Comparison of ENCODE assay signal across 7 mouse cellular contexts in genomic region chr16:91406585-91407220, GRCm38 (mm10). TPM values are rescaled to one million over a fixed set of nuclear protein-coding genes. Genes with fewer than 3 reads are reported as not detected.
A peak's percentile ranks its signal among the peaks of the same experiment; 100 is the strongest.
DNase-seq lines count a peak whose midpoint lies in the region; ATAC-seq and TF ChIP-seq lines count a peak whose summit lies in the region.

No protein-coding gene starts in this region.

- H3K79me2 ChIP-seq in C2C12 (ENCODE audit: control insufficient read depth, insufficient read depth), result no peaks in the 10 kb centered on the region

- H3K9ac ChIP-seq in embryonic facial prominence, embryonic 13.5 days, result peak overlapping the region; percentile 86
- H3K9ac ChIP-seq in heart, embryonic 15.5 days, result peak overlapping the region; percentile 96
- H3K9ac ChIP-seq in kidney, postnatal 0 days (ENCODE audit: low read depth, low read length), result peak overlapping the region; percentile 91

- TF ChIP-seq CTCF in C2C12 (IDR thresholded peaks at IDR 0.05; ENCODE audit: control insufficient read depth, insufficient read depth, insufficient read length), result no peak
- TF ChIP-seq CTCF in kidney, postnatal 0 days (IDR thresholded peaks at IDR 0.05; ENCODE audit: low read depth), result 0 out of 2 replicates have a peak, but pooled peaks have one; percentile 7

- no peaks in the 10 kb centered on the region for H3K27me3 ChIP-seq in C2C12 (ENCODE audit: control insufficient read depth, insufficient read depth, insufficient read length)
- no peaks in the 10 kb centered on the region for H3K27me3 ChIP-seq in embryonic facial prominence, embryonic 13.5 days
- no peaks in the 10 kb centered on the region for H3K27me3 ChIP-seq in heart, embryonic 15.5 days
- no peaks in the 10 kb centered on the region for H3K27me3 ChIP-seq in kidney, postnatal 0 days (ENCODE audit: insufficient read depth, low read length)

- 0 out of 2 replicates have a peak, but pooled peaks have one; percentile 12 for ATAC-seq in embryonic facial prominence, embryonic 13.5 days (ENCODE audit: insufficient number of reproducible peaks, insufficient read depth, low FRiP score, low TSS enrichment, low read depth)
- ATAC-seq in heart, embryonic 15.5 days (replicated peaks; ENCODE audit: insufficient number of reproducible peaks, insufficient read depth, low FRiP score, low read depth), result peak; percentile 21
- no peak; the same call in 1 of the 2 replicates for ATAC-seq in kidney, postnatal 0 days (replicated peaks; ENCODE audit: low FRiP score, low read depth)

- peak overlapping the region; percentile 53 for H3K4me3 ChIP-seq in C2C12 (ENCODE audit: insufficient read depth, poor library complexity, severe bottlenecking)
- H3K4me3 ChIP-seq in embryonic facial prominence, embryonic 13.5 days, result peak overlapping the region; percentile 73
- H3K4me3 ChIP-seq in heart, embryonic 15.5 days, result peak overlapping the region; percentile 89
- H3K4me3 ChIP-seq in kidney, postnatal 0 days (replicated peaks; ENCODE audit: low read depth, low read length), result peak overlapping the region; percentile 74

- H3K4me1 ChIP-seq in embryonic facial prominence, embryonic 13.5 days, result peaks cover 29% of the 10 kb centered on the region
- peaks cover 37% of the 10 kb centered on the region for H3K4me1 ChIP-seq in heart, embryonic 15.5 days (replicated peaks)
- peaks cover 8% of the 10 kb centered on the region; the same call in 1 of the 2 replicates for H3K4me1 ChIP-seq in kidney, postnatal 0 days (replicated peaks; ENCODE audit: insufficient read depth, low read length)

- H3K4me2 ChIP-seq in embryonic facial prominence, embryonic 13.5 days, result peak overlapping the region; percentile 94
- peak overlapping the region; percentile 82 for H3K4me2 ChIP-seq in heart, embryonic 15.5 days
- peak overlapping the region; percentile 96 for H3K4me2 ChIP-seq in kidney, postnatal 0 days (ENCODE audit: low read length)

- WGBS in embryonic facial prominence, embryonic 13.5 days, result 2% methylated on average over 13 of the region's 13 CpGs
- WGBS in heart, embryonic 15.5 days, result 1% methylated on average over 13 of the region's 13 CpGs
- WGBS in kidney, postnatal 0 days, result 2% methylated on average over 13 of the region's 13 CpGs

- peak overlapping the region; percentile 83 for H3ac ChIP-seq in C2C12 (ENCODE audit: control insufficient read depth, insufficient read length, low read depth)

- no peaks in the 10 kb centered on the region for H3K9me3 ChIP-seq in embryonic facial prominence, embryonic 13.5 days
- H3K9me3 ChIP-seq in heart, embryonic 15.5 days (replicated peaks), result no peaks in the 10 kb centered on the region
- no peaks in the 10 kb centered on the region for H3K9me3 ChIP-seq in kidney, postnatal 0 days (replicated peaks; ENCODE audit: low read length)

- no peaks in the 10 kb centered on the region for H3K79me3 ChIP-seq in C2C12 (ENCODE audit: low read depth)

- peak overlapping the region; percentile 85 for H3K27ac ChIP-seq in embryonic facial prominence, embryonic 13.5 days
- peak overlapping the region; percentile 94 for H3K27ac ChIP-seq in heart, embryonic 15.5 days
- peak overlapping the region; percentile 90 for H3K27ac ChIP-seq in kidney, postnatal 0 days

- peaks cover 6% of the 10 kb centered on the region for H3K36me3 ChIP-seq in C2C12 (ENCODE audit: control insufficient read depth, insufficient read depth)
- peaks cover 16% of the 10 kb centered on the region for H3K36me3 ChIP-seq in embryonic facial prominence, embryonic 13.5 days
- peaks cover 6% of the 10 kb centered on the region; the same call in 1 of the 2 replicates for H3K36me3 ChIP-seq in heart, embryonic 15.5 days
- peaks cover 9% of the 10 kb centered on the region; the same call in 1 of the 2 replicates for H3K36me3 ChIP-seq in kidney, postnatal 0 days (ENCODE audit: insufficient read depth, low read length)

- DNase-seq in 416B (ENCODE audit: low read depth), result peak; percentile 48
- peak; percentile 52 for DNase-seq in kidney, postnatal 0 days (ENCODE audit: low spot score)
- DNase-seq in lung, postnatal 25 days (ENCODE audit: low spot score), result peak; percentile 67
- peak; percentile 42 for DNase-seq in retina, embryonic 14.5 days (ENCODE audit: low spot score)

TF ChIP-seq in C2C12, 6 proteins besides CTCF, POLR2A, EP300 and RAD21:
- TF ChIP-seq CEBPB (IDR thresholded peaks at IDR 0.05; ENCODE audit: low read depth) (peak; percentile 20), FOSL1 (IDR thresholded peaks at IDR 0.05; ENCODE audit: insufficient read depth, low read length, poor library complexity, severe bottlenecking) (no peak), MAX (IDR thresholded peaks at IDR 0.05) (no peak), MYOG (IDR thresholded peaks at IDR 0.05; ENCODE audit: control insufficient read depth, extremely low read depth, insufficient read length) (no peak), MYOD1 (IDR thresholded peaks at IDR 0.05; ENCODE audit: control insufficient read depth, insufficient read length, low read depth) (no peak)

RNA-seq across cellular contexts. Expression of gene Il10rb, which starts 0.7 kb away (rescaled TPM):
- polyA plus RNA-seq in C2C12 (2012; fragmentation: generic; extraction: Trizol), result 14.1 TPM
- 19.4 and 19.6 TPM in 2 replicates for polyA plus RNA-seq in embryonic facial prominence, embryonic 13.5 days (2015; fragmentation: Nextera tagmentation; extraction: Ambion mirVana)
- 57.9 and 58.9 TPM in 2 replicates for polyA plus RNA-seq in heart, embryonic 15.5 days (2015; fragmentation: Nextera tagmentation; extraction: Ambion mirVana)
- polyA plus RNA-seq in kidney, postnatal 0 days (2015; fragmentation: Nextera tagmentation; extraction: Ambion mirVana), result 44.6 and 46.1 TPM in 2 replicates

RNA-seq across cellular contexts. Expression of gene Gm21970, which starts 15.2 kb away (rescaled TPM):
- polyA plus RNA-seq in C2C12 (2012; fragmentation: generic; extraction: Trizol), result not detected
- polyA plus RNA-seq in embryonic facial prominence, embryonic 13.5 days (2015; fragmentation: Nextera tagmentation; extraction: Ambion mirVana), result not detected in 2 replicates
- not detected in 2 replicates for polyA plus RNA-seq in heart, embryonic 15.5 days (2015; fragmentation: Nextera tagmentation; extraction: Ambion mirVana)
- polyA plus RNA-seq in kidney, postnatal 0 days (2015; fragmentation: Nextera tagmentation; extraction: Ambion mirVana), result 0.33 TPM in 1 of 2 replicates, not detected in the other

RNA-seq across cellular contexts. Expression of gene Ifnar2, which starts 34.1 kb away (rescaled TPM):
- polyA plus RNA-seq in C2C12 (2012; fragmentation: generic; extraction: Trizol), result 22.3 TPM
- polyA plus RNA-seq in embryonic facial prominence, embryonic 13.5 days (2015; fragmentation: Nextera tagmentation; extraction: Ambion mirVana), result 55.6 and 65.0 TPM in 2 replicates
- polyA plus RNA-seq in heart, embryonic 15.5 days (2015; fragmentation: Nextera tagmentation; extraction: Ambion mirVana), result 52.5 and 58.9 TPM in 2 replicates
- polyA plus RNA-seq in kidney, postnatal 0 days (2015; fragmentation: Nextera tagmentation; extraction: Ambion mirVana), result 60.7 and 61.9 TPM in 2 replicates
